Mouse (Mus musculus): ENCODE data around the gene Cpm.
"Not testable (repeated sequence)": the region's sequence is repeated elsewhere in the genome, so short reads cannot be mapped to it uniquely, and the experiment has no call there.

GRCm38 (mm10) chr10:117598951-117599572 is 30.2 kb upstream of the Cpm start:
- not testable (repeated sequence) for TF ChIP-seq CTCF, EP300 (IDR thresholded peaks at IDR 0.05; ENCODE audit: low read depth)

All from liver, embryonic 14.5 days (tissue).